Mouse (Mus musculus) kidney, adult 11 months (tissue): Measurements from ENCODE around the gene Slc39a11.

Experiments used
- DNase-seq: peaks from one replicate; pipeline ENCODE4 v3.0.0; 2022

The Slc39a11 gene

DNA sequence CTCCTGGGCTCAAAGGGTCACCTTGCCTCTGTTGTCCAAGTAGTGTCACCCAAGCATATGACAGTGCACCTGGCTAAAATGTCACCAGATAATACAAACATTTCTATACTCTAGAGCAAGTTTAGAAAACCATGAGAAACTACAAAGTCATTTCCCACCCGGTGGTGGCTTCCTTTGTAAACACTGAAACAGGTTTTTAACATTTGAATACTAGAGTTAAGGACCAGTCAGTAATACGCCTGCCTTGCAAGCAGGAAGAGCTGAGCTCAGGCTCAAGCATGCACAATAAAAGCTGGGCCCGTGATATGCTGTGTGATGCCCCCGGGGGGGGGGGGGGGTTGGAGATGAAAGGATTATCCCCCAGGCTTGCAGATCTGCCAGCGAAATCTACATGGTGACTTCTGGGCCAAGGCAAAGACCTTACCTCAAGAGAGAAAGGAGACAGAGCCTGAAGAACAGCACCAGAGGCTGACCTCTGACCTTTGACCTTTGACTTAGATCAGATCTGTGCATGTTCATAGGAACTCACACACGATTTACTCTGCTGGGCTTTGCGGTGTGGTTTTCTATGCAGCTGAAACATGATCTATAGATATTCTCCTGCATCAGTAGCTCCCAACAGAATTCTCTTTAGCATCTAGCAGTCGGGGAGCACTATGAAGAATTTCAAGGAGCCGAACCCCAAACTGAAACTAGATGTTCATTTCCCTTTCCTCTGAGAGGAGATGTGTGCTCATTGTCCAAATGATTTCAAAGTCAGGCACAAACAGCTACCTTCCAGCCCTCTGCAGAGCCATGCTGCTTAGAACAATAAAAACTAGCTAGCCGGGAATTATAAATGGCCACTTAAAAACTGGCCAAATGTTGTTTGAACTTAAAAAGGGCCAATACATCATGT lies 267.0 kb downstream of the Slc39a11 start:
- no peak for DNase-seq

DNA sequence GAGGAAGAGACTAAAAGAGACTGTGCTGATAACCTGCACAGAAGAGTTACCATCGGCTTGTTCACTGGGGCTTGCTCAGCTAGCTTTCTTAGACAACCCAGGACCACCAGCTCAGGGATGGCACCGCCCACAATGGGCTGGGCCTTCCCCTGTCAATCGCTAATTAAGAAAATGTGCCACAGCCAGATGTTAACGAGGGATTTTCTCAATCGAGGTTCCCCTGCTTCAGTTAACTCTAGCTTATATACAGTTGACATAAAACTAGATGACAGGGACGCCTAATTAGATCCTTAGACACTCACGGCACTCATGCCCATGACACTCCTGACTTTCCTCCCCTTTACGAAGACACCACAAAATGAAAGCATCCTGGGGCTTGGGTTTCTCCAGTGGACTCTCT lies 268.3 kb downstream of the Slc39a11 start:
- DNase-seq, result no peak

DNA sequence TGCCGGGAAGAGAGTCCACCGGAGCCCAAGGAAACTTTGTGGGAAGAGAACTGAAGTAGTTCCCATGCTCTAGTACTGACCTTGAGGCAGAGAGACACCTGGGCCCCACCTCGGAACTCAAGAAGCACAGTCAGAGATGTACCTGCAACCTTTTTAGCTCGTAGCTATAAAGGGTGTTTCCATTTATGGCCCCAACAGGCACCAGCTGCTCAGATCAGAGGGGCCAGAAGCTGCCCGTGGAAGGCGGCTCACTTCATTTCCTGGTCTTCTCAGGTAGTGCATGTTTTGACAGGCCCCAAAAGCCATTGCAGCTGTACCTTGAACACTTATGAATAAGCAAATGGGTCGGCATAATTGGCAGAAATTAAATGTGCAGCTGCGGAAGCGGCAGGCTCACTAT lies 271.0 kb downstream of the Slc39a11 start:
- DNase-seq, result no peak

DNA sequence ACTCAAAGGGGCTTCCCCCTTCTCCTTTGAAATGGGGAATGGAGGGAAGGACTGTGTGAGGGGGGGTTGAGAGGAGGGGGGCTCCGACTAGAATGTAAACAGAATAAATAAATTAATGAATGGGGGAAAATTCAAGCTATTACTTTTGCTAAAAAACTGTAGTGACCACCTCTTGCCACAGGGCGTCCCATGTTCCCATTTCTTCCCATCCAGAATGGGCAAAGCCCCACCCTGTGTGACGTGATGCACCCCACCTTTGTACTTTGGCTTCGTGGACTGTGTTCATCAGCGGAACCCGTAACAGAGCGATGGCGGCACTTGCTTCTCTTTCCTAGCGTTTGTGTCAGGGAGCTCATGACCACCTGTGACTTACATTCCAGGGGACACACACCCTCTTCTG lies 273.8 kb downstream of the Slc39a11 start:
- no peak for DNase-seq

DNA sequence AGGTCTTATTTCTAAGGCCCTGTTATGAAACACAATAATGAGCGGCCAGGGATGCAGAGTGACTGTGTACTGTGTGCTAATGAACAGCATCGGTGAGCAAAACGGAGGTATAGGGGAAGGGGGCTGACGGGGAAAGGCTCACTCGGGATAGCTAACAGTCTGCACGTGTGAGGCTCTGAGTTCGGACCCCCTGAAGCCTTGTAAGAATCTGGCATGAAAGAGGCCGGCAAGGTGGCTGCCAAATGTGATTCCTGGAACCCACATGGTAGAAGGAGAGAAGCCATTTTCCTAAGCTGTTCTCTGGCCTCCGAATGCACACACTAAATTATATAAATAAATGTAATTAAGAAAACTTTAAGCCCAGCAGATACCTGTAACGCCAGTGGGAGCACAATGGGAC lies 276.0 kb downstream of the Slc39a11 start:
- no peak for DNase-seq

DNA sequence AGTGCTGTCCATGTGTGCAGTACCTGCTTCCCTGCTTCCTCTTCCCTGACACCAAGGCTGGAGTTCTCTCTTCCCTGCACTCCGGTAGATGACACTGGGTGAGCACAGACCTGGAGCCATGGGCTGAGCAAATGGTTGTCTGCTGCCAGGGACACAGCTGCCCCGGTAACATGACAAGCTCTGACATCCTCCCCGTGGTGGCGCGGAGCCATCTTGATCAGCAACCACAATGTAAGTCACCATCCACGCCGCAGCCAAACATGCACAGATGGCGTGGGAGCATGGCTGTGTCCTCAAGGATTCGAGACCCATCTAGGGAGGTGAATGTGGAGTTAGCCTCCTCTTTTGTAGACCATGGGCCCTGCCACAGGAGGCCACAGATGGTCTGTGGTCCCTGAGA lies 276.5 kb downstream of the Slc39a11 start:
- no peak for DNase-seq

DNA sequence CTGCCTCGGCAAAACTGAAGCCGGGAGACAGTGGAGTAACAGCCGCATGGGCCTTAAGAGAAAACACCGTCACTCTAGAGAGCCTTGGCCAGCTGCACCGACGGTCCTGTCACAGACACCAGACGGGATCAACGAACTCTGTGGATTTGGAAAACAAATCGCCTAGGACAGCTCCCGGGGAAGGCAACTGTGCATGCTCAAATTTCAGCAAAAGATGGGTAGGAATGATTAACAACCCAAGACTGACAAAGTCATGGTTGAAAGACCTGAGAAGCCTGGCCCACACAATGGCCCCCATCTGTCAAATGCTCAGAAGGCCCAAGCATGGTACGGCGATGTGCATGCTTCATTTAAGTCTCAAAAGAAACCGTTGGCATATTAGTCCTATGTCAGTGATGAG lies 281.8 kb downstream of the Slc39a11 start:
- no peak for DNase-seq

DNA sequence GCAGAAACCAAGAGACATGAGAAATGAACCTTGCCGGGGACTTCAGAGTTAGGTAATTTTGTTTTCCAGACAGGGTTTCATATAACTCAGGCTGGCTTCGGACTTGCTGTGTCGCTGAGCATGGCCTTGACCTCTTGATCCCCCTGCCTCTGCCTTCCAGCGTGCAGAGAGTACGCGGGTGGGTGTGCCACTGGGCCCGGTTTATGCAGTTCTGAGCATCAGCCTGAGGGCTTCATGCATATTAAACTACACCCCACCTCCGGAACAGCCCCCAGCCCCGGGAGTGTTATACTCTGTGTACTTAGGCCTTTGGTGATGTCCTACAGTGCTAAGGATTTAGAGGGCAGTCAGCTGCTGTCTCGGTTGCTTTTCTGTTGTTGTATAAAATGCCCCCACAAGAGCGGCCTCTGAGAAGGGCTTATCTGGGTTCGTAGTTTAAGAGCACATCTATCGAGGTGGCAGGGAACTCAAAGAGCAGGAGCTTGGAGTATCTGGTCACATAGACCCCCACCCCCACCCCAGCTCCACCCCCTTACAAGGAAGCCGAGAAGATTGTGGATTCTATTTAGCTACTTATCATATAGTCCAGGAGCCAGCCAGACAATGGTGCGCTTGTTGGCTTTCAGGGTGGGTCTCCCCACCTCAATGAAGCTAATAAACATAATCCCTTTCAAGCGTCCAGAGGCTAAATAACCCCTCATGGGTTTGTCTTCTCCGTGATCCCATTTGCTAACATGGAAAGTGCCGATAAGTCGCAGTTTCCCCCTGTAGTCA lies 283.4 kb downstream of the Slc39a11 start:
- no peak for DNase-seq

DNA sequence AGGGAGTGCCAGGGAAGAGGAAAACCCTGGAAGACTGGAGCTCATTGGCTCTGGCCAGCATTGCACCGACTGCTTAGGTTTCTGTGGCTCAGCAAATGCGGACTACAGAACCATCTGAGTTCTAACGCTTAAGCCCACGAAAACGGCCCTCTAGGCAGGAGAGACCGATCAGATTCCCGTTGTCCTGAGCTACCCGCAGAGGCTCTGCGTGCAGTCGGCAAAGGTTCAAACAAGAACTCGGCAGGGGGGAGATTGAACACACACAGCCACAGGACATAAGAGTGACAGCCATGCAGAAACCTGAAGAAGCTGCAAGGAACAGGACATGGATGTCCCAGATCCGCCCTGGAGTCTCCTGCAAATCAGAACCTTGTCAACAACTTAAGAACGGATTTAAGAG lies 286.1 kb downstream of the Slc39a11 start:
- DNase-seq, result no peak

DNA sequence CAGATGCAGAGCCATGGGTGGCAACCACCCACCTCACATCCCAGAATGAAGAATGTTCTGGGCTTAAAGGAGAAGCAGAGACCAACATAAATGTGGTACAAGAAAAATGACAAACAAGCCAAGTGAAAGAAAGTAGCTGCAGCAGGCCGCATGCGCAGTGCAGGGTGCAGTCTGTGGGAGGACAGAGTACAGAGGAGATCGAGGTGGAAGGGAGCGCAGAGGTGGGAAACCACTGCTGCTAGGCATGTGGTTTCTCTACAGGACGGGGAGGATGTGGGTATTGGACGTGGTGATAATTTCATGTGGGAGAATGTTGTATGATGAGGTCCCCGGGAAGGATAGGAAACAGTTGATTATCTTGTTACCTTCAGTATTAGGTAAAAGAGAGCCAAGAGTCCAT lies 287.3 kb downstream of the Slc39a11 start:
- no peak for DNase-seq

DNA sequence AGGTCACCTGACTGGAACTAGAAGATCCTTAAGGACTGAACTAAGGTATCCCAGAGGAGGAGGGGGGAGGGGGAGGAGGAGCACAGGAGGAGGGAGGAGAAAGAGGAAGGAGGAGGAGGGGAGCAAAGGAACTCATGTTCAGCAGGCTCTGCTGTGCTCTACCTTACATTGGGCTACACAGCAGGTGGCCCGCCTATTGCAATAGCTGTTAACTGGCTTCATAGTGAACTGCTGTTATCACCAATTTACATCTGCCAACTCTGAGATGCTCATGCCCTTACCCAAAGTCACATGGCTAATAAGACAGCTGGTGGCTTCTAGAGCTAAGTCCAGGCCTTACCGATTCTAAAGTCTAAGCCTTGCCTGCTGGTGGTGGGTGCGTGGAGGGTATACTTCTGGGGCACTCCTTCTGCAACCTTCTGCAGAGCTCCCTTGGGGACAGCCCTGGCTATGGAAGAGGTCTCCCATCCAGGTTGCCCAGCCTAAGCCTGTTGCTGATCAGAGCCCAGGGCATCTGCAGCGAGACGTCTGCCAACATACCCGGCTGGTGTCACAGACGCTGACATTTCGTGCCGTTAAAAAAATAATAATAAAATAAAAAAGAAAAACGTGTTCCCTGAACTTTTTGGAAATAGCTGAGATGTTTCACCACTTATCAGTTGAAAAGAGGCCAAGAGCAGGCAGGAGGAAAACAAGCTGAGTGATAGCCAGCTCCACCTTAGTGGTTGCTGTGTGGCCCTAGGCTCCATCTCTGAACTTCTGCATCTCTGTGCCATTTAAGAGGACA lies 289.6 kb downstream of the Slc39a11 start:
- DNase-seq, result no peak

DNA sequence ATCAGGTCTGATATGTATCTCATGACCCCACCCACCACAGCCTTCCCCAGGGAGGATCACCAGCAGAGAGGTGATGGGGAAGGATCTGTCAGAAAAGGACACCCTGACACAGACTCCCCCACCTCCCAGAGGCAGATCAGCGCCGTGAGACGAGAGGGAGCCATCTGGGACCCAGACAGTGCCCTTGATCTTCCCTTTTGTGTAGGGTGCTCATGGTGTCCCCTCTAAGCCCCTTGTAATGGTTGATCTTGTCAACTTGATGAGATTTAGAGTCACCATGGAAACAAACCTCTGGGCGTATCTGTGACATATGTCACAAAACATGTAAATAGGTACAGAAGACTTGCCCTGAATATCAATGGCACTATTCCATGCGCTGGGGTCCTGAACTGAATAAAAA lies 293.9 kb downstream of the Slc39a11 start:
- DNase-seq, result no peak

DNA sequence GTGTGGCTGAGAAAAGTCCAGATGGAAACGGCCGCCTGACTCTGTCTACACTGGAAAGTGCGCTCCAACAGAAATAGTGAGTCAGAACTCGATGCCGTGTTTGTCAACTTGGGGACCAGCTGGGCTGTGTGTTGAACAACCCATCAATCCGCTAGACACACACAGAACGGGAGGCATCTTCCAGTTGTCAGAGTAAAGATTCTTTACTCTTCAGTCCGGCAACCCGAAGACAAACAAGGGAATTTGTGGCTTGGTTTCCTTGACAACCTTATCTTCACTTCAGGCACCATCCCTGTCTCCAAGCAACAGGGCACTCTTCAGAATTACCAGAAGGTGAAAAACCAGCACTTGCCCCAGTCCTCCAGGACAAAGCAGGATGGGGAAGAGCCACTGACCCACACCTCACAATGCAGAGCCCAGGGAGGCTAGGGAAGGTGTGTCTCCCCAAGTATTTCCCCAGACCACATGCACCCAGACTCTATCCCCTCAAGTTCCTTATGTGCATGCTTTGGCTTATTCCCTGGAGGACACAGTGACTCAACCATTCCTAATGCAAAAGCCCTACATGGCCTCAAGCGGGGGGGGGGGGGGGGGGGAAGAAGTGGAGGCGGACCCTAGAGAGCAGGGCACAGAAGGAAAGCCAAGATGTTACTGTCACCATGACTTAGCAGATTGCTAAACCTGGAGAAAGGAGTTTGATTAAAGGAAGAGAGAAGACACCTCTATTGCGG lies 297.6 kb downstream of the Slc39a11 start:
- DNase-seq, result no peak

DNA sequence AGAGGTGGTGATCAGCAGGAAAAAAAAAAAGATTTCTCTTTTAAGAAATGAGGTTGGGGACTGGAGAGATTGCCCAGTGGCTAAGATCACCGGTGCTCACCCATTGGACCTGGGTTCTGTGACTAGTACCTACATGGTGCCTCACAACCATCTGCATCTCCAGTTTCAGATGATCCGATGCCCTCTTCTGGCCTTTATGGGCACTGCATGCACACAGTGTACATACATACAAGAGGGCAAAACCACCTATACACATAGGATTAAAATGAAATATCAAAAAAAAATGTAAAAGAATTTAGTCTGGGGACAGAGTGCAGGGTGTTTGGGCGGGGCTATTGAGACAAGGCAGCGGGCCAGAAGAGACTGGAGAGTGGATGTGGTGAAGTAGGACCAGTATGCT lies 299.3 kb downstream of the Slc39a11 start:
- DNase-seq, result no peak

DNA sequence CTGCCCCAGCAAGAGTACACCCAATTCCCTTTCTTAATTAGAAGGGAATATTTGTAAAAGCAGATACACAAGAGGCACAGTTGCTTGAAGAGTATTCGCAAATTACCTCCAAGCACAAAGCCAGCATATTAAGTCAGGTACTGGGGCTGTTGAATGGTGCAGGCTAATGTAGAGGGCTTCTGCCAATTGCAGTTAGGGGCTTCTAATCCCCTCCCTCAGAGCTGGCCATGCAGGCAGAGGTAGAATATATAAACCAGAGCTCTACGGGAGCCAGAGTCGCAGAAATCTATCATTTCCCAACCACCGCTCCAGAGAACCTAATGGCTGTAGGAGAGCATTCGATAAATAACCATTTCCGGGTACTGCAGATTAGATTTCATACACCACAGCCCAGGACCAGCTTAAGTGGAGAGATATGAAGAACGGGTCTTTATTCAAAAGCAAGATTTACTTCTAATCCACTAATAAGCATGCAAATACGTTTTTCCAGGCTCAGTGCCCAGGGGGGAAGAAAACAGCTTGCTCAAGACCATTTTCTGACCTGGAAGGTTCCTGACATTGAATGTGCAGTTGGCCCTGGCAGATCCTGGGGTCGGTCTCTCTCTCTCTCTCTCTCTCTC lies 302.9 kb downstream of the Slc39a11 start:
- no peak for DNase-seq

DNA sequence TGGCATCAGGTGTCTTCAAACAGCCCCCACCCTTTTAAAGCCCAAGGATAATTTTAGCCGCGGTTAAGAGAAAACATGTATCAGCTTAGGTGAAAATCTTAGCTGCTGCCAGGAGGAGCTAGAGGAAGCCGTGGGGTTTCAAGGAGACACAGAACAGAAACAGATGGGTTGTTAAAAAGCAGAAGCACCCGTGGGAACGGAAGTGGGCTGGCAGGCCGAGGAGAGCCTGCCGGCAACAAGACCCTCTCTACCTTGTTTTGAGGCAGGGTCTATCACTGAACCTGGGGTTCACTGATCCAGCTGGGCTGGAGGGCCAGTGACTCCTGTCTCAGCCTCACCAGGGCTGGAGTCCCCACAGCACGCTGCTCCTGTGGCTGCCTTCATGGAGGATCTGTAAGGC lies 310.1 kb downstream of the Slc39a11 start:
- DNase-seq, result no peak

DNA sequence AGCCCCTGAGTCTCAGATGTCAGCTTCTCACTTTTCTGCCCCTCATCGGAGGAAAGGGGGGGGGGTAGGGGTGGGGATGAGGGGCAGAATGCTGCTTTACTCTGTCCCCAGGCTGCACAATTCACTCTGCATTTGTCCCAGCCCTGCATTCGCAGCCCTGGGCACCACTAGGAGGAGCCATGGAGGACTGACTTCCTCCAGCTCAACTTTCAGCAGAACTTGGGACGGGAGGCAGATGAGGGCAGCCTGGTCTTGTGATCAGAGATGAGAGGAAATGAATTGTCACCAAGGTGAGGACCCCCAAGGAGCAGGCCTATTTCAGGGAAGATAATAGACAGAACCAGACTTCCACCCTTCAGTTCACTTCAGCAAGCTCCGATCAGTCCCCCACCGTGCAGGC lies 311.3 kb downstream of the Slc39a11 start:
- DNase-seq, result no peak

DNA sequence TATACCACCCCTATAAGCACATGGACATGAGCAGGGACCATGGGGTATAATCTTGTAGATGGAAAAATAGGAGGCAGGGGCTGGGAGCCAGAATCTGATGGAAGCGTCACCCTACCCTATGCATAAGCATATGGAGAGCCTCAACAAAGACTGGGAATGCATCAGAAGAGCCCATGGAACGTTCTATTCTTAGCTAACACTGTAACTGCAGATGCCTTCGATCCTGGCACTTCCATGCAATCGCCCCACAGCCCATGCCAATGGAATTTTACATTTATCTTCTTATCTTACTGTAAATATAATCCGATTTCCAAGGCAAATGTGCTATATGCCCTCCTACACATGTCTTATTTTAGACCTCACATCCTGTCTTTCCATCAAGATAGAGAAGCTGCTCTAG lies 314.2 kb downstream of the Slc39a11 start:
- no peak for DNase-seq

DNA sequence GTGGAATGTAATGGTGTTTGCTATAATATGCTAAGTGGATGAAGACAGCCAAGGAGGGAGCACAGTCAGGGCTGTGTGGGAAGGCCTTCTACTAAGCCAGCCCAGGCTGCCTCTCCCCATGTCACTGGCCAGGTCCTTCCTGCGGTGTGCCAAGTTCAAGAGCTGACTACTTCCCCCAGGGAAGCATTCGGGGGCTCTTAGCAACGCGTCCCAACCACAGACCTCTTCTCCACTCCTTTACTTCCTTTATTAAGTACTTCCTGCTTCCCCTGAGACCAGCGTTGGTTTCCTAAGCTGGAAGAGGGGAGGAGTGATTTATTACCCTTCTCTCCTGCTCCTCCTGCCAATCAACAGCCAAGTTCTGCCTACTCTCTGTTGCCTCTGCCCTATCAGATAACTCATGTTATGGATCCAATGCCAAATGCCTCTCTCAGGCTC lies 315.4 kb downstream of the Slc39a11 start:
- DNase-seq, result no peak

DNA sequence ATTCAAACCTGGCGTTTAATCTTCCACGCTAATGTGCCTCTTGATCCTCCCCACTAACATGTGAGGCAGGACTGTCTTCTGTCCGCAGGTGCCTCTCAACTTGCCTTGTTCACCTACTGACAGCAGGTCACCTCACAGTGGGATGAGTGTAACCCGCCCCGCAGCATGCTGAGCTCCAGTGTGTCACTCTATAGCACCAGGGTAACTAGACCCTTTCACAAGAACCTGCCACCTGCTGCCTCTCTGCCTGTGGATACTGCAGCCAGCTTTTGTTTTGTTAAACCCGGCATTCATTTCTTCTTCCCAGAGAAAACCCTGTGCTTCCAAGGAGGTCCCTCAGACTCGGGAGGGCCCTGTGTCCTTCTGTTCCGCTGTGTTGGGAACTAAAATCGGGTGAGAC lies 316.3 kb downstream of the Slc39a11 start:
- DNase-seq, result no peak

DNA sequence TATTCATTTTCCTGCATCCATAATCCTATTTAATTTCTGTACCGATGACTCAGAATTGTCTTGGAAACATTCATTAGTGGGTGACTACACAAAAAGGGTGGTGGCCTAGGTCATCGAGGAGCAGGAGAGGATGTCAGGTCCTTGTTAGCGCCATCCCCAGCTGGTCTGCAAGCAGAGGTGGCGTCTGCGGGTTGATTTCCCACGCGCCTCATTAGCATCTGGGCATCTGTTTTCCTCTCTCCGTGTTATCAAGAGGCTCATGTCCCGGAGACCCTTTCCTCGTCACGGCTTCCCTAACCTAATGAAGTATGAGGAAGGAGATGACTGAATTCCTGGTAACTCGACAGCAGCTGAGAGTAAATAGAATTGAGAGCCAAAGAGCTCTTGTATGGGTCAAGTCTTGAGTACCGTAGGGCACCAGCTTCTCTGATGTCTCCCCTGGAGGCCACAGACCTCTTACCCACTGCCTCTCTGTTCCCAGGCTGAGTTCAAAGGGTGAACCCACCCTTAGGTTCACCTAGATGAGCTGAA lies 319.8 kb downstream of the Slc39a11 start:
- no peak for DNase-seq

DNA sequence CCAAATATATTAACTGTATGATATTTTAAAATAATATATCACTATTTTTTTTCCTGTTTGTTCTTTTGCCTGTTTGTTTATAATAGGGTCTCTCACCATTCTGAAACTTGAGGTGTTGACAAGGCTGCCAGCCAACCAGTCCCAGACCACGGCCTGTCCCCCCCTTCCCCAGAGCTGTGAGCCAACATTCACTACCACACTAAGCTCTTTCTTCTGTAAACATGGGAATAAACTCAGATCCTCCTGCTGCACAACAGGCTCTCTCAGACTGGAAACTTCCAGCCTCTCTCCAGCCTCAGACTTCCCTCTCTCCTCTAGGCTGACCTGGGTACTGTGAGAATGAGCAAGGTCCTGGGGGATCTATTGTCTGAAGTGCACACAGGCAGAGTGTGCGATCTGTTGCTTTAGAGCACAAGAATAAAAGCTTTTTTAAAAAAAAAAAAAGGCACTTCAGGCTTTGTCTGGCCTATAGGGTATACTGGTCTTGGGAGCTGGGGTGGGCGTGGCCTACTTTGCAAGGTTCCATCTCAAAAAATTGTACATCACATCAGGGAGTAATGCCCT lies 322.3 kb downstream of the Slc39a11 start:
- DNase-seq, result no peak
